In genomic region chr8:46488085-46488561, GRCm38 (mm10) we compare ENCODE assay signal across 9 mouse cellular contexts. TPM values are rescaled to one million over a fixed set of nuclear protein-coding genes. Genes with fewer than 3 reads are reported as not detected.
DNase-seq lines count a peak whose midpoint lies in the region; ATAC-seq and TF ChIP-seq lines count a peak whose summit lies in the region.
"Had no signal": no experiment of that assay in that cellular context is flagged by ENCODE, and none has a peak within 500 bp of the region (broad histone marks: within the 10 kb centered on the region; RNA-seq: fewer than 3 reads in every experiment).

No protein-coding gene starts in this region.

- H3K27ac ChIP-seq in gastrocnemius, adult 2 months = peak overlapping the region; percentile 87
- no peak overlapping the region for H3K27ac ChIP-seq in lung, embryonic 14.5 days (ENCODE audit: low read depth)
- peak overlapping the region; percentile 21 for H3K27ac ChIP-seq in embryonic facial prominence, embryonic 10.5 days (replicated peaks)

- no peak overlapping the region for H3K4me2 ChIP-seq in lung, embryonic 14.5 days

- no peak for ATAC-seq in lung, embryonic 14.5 days (ENCODE audit: insufficient read depth)
- no peak for ATAC-seq in granulocyte monocyte progenitor cell, adult 5-6 weeks (replicated peaks; ENCODE audit: poor library complexity, severe bottlenecking)

- intact Hi-C loops in gastrocnemius, adult 2 months (cut with DNase I) = no loop called here

- peak; percentile 47 for DNase-seq in gastrocnemius, adult 2 months
- no peak for DNase-seq in gastrocnemius, adult 8-10 months (ENCODE audit: low spot score in 2 of 2)
- peak; percentile 22 for DNase-seq in lung, embryonic 14.5 days
- DNase-seq in lung, adult 18-20 months = no peak
- DNase-seq in embryonic facial prominence, embryonic 10.5 days (ENCODE audit: low spot score) = no peak
- peak; percentile 26 to 43 for DNase-seq in layer of hippocampus, postnatal 14 days (ENCODE audit: low spot score in 2 of 2)
- no peak for DNase-seq in thymus, postnatal 4 days
- DNase-seq: thymus, postnatal 36 days had no signal

- 33% methylated on average over 7 of the region's 7 CpGs for WGBS in lung, embryonic 14.5 days
- 36% methylated on average over 7 of the region's 7 CpGs for WGBS in embryonic facial prominence, embryonic 10.5 days

- no peaks in the 10 kb centered on the region for H3K27me3 ChIP-seq in lung, embryonic 14.5 days (ENCODE audit: insufficient read depth, low read length)
- H3K27me3 ChIP-seq in embryonic facial prominence, embryonic 10.5 days (replicated peaks; ENCODE audit: low read depth, poor library complexity, severe bottlenecking) = no peaks in the 10 kb centered on the region

- H3K9ac ChIP-seq in lung, embryonic 14.5 days = no peak overlapping the region

- H3K9me3 ChIP-seq in lung, embryonic 14.5 days (ENCODE audit: low read depth, low read length) = no peaks in the 10 kb centered on the region
- H3K9me3 ChIP-seq in embryonic facial prominence, embryonic 10.5 days = no peaks in the 10 kb centered on the region

- peak overlapping the region; percentile 20 for H3K4me3 ChIP-seq in gastrocnemius, adult 2 months
- no peak overlapping the region for H3K4me3 ChIP-seq in lung, embryonic 14.5 days (ENCODE audit: low read depth, low read length)
- peak overlapping the region; percentile 11; the same call in 1 of the 2 replicates for H3K4me3 ChIP-seq in embryonic facial prominence, embryonic 10.5 days

- TF ChIP-seq CTCF in gastrocnemius, adult 2 months (IDR thresholded peaks at IDR 0.05) = no peak
- no peak for TF ChIP-seq CTCF in lung, embryonic 14.5 days (IDR thresholded peaks at IDR 0.05; ENCODE audit: low read depth)

- no peaks in the 10 kb centered on the region; the same call in 1 of the 2 replicates for H3K4me1 ChIP-seq in lung, embryonic 14.5 days (ENCODE audit: insufficient read depth)
- peaks cover 30% of the 10 kb centered on the region for H3K4me1 ChIP-seq in embryonic facial prominence, embryonic 10.5 days

- no peaks in the 10 kb centered on the region for H3K36me3 ChIP-seq in lung, embryonic 14.5 days (ENCODE audit: insufficient read depth)
- no peaks in the 10 kb centered on the region for H3K36me3 ChIP-seq in embryonic facial prominence, embryonic 10.5 days (replicated peaks)

RNA-seq across cellular contexts. Expression of gene Acsl1, which starts 17.3 kb away (rescaled TPM):
- 100 to 1,000 TPM; 224 to 367 TPM for total RNA-seq in gastrocnemius, adult 2 months (2021)
- 100 to 1,000 TPM; 225 to 268 (median 235) TPM for total RNA-seq in gastrocnemius, adult 8-10 months (2022)
- 15.7 and 16.1 TPM in 2 replicates for polyA plus RNA-seq in lung, embryonic 14.5 days (2014; fragmentation: Nextera tagmentation; extraction: Ambion mirVana)
- polyA plus RNA-seq in embryonic facial prominence, embryonic 10.5 days (2016; fragmentation: Nextera tagmentation; extraction: Ambion mirVana) = 8.0 and 8.7 TPM in 2 replicates
- 10 to 100 TPM; 47.8 to 50.2 TPM for total RNA-seq in layer of hippocampus, postnatal 14 days (2021)
- 55.7 and 60.2 TPM in 2 replicates for total RNA-seq in granulocyte monocyte progenitor cell, adult 5-6 weeks (2014; fragmentation: Nextera tagmentation)
- 75.4 and 121 TPM in 2 replicates for total RNA-seq in granulocyte monocyte progenitor cell, adult 5-6 weeks (2017)

Comparison
In these comparisons a context has a peak if more than half of its experiments do, and no peak if none do; other contexts are left out.
1. DNase-seq: peak in gastrocnemius, adult 2 months (single experiment), lung, embryonic 14.5 days (single experiment) and layer of hippocampus, postnatal 14 days (2 of 2); none in gastrocnemius, adult 8-10 months (0 of 2), lung, adult 18-20 months (0 of 2), embryonic facial prominence, embryonic 10.5 days (single experiment) and thymus, postnatal 4 days (single experiment).